Mouse (Mus musculus) testis, adult 2 months (tissue): ENCODE data around the gene E2f3. TPM values are rescaled to one million over a fixed set of nuclear protein-coding genes. Genes with fewer than 3 reads are reported as not detected.

ENCODE experiments used
- H3K27ac ChIP-seq: fragments of 200-500 bp; 2 replicates; pipeline ENCODE4 v1.5.1; 2012; ENCODE audit warnings: low read depth, low read length; ENCODE audit not compliant: control insufficient read depth, insufficient read depth
- H3K27me3 ChIP-seq: fragments of 200-500 bp; 2 replicates; pipeline ENCODE4 v1.6.1; 2012; ENCODE audit warnings: mild to moderate bottlenecking, low read length, moderate library complexity; ENCODE audit not compliant: control insufficient read depth, insufficient read depth
- H3K36me3 ChIP-seq: fragments of 200-500 bp; 2 replicates; pipeline ENCODE4 v1.6.1; 2012; ENCODE audit warnings: mild to moderate bottlenecking, low read length; ENCODE audit not compliant: control insufficient read depth, insufficient read depth
- H3K4me1 ChIP-seq: fragments of 200-500 bp; 2 replicates; pipeline ENCODE4 v1.6.1; 2012; ENCODE audit warnings: low read length; ENCODE audit not compliant: control insufficient read depth, insufficient read depth
- H3K4me3 ChIP-seq: fragments of 200-500 bp; 2 replicates; pipeline ENCODE4 v1.5.1; 2012; ENCODE audit warnings: low read depth, mild to moderate bottlenecking, low read length, moderate library complexity, mixed read lengths; ENCODE audit not compliant: control insufficient read depth
- CTCF ChIP-seq: fragments of 200-500 bp; IDR thresholded peaks from 2 replicates; pipeline ENCODE4 v1.5.1; 2012; ENCODE audit warnings: low read depth, mild to moderate bottlenecking, inconsistent platforms, low read length, moderate library complexity; ENCODE audit not compliant: control insufficient read depth, insufficient read depth, insufficient replicate concordance
- POLR2A ChIP-seq: fragments of 200-500 bp; IDR thresholded peaks from 2 replicates; pipeline ENCODE4 v1.6.1; 2012; ENCODE audit warnings: low read depth, mild to moderate bottlenecking, inconsistent platforms, low read length, moderate library complexity; ENCODE audit not compliant: control insufficient read depth
- polyA plus RNA-seq: library from polyadenylated mRNA; depleted of rRNA; stranded (reverse); fragments of >200 nt; gene quantifications from 2 replicates; pipeline ENCODE4 v1.2.3, GENCODE M21; 2012

E2f3 gene
- polyA plus RNA-seq, 1 experiment, result 1.1 TPM

DNA sequence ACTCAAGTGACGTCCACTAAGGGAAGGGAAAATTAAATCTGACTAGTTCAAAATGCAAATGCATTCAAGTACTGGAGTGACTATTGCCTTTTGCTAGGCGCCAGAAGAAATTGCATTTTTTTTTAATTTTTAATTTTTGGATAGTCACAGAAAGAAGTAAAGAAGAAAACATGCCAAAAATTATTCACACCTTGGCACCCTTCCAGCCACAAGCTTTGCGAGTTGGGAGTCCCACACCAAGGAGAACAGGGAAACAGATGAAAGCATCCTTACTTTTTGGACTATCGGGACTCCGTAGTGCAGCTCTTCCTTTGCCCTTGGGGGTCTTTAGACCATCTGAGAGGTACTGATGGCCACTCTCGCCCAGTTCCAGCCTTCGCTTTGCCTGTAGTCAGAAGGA is 66.0 kb downstream of the E2f3 start:
- TF ChIP-seq POLR2A (no peak), CTCF (no peak)
- H3K4me3 ChIP-seq, result no peak overlapping the region
- no peaks in the 10 kb centered on the region for H3K4me1 ChIP-seq
- H3K36me3 ChIP-seq, result no peaks in the 10 kb centered on the region
- H3K27me3 ChIP-seq, result no peaks in the 10 kb centered on the region
- no peak overlapping the region for H3K27ac ChIP-seq

- Histone ChIP-seq H3K4me1 (no peaks in the 10 kb centered on the region), H3K27ac (no peak overlapping the region), H3K27me3 (no peaks in the 10 kb centered on the region), H3K36me3 (no peaks in the 10 kb centered on the region), H3K4me3 (no peak overlapping the region)
- TF ChIP-seq POLR2A (no peak), CTCF (no peak)
Observed at GRCm38 (mm10) chr13:29916561-29916960, 69.3 kb downstream of the E2f3 start.

DNA sequence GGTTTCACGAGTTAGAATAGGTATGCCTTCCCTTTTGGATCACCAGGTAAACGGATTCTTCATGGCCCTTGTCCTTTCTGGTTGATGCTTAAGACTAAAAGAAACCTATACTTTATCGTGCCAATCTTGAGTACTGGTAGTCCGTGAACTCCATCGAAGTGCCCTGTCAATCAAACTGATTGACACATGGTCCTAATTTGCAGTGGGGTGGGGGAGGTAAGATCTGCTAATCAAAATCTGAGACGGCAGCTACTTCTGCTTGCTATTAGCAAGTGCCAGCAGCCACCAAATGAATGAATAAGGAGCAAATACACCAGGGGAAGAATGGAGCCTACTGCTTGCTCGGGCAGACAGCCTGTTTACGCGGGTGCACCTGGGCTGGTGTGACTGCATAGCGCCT is 72.3 kb downstream of the E2f3 start:
- Histone ChIP-seq H3K36me3 (no peaks in the 10 kb centered on the region), H3K4me3 (no peak overlapping the region), H3K27me3 (no peaks in the 10 kb centered on the region), H3K4me1 (no peaks in the 10 kb centered on the region), H3K27ac (no peak overlapping the region)
- no peak for TF ChIP-seq POLR2A
- no peak for TF ChIP-seq CTCF

- no peak overlapping the region for H3K27ac ChIP-seq
- TF ChIP-seq CTCF (no peak), POLR2A (no peak)
- H3K36me3 ChIP-seq, result no peaks in the 10 kb centered on the region
- H3K4me1 ChIP-seq, result no peaks in the 10 kb centered on the region
- no peak overlapping the region for H3K4me3 ChIP-seq
- no peaks in the 10 kb centered on the region for H3K27me3 ChIP-seq
Observed at GRCm38 (mm10) chr13:29913061-29913460, 72.8 kb downstream of the E2f3 start.

DNA sequence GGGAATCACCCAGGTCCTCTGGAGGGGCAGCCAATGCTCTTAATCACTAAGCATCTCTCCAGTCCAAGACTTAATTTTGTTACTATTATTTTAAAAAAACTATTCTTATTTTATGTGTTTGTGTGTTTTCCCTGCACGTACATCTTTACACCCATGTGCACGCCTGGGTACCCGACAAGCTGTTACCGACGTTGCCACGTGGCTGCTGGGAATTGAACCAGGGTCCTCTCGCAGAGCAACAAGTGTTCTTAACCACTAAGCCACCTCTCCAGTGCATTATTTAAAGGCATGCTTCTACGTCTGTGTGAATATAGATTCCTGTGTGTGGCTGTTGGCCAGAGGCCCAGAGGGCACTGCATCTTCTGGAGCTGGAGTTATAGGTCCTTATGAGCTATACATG is 73.6 kb downstream of the E2f3 start:
- Histone ChIP-seq H3K27ac (no peak overlapping the region), H3K36me3 (no peaks in the 10 kb centered on the region)

GRCm38 (mm10) chr13:29911141-29911540 is 74.7 kb downstream of the E2f3 start:
- H3K27ac ChIP-seq, result no peak overlapping the region
- H3K4me3 ChIP-seq, result no peak overlapping the region
- no peaks in the 10 kb centered on the region for H3K27me3 ChIP-seq
- TF ChIP-seq POLR2A, result no peak
- TF ChIP-seq CTCF, result no peak
- H3K4me1 ChIP-seq, result no peaks in the 10 kb centered on the region
- no peaks in the 10 kb centered on the region for H3K36me3 ChIP-seq

More for the DNA sequence above, 73.6 kb downstream of the E2f3 start:
- Histone ChIP-seq H3K4me3 (no peak overlapping the region), H3K27me3 (no peaks in the 10 kb centered on the region), H3K4me1 (no peaks in the 10 kb centered on the region)
- TF ChIP-seq POLR2A (no peak), CTCF (no peak)

DNA sequence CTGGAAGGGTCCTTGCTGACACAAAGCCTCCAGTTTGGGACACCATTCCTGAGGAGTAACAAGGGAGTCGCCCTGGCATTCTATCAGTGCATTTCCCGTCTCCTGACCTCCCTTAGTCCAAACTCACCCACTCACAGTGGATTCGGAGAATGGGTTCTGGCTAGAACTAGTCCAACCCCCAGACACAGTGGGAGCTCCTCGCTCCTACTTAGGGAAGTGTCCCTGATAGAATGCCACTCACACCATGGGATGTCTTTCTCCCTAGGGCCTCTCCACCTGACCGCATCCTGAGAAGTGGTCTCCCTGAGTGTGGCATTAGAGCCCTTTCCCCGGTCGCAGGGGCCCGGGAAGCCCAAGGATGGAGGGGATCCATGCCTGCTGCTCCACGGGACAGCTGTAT is 77.4 kb downstream of the E2f3 start:
- Histone ChIP-seq H3K27me3 (no peaks in the 10 kb centered on the region), H3K4me3 (no peak overlapping the region), H3K27ac (no peak overlapping the region), H3K4me1 (no peaks in the 10 kb centered on the region), H3K36me3 (no peaks in the 10 kb centered on the region)
- TF ChIP-seq CTCF (no peak), POLR2A (no peak)

DNA sequence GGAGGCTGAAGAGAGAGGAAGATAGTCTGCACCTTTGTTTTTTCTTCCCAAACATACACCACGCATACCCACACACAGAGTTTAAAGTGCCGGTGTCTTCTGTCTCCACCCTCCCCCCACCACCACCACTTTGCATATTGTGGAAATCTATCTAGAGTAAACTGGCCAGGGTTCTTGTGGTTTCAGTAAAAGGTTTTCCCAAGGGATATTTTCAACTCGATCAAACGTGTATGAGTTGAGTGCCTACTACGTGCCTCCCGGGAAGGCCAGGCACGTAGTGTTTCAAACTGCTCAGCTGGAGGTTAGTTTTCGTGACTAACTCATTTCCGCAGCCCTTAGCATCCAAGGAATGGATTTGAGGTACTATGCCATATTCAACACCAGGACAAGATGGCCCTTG is 77.9 kb downstream of the E2f3 start:
- TF ChIP-seq CTCF, result no peak
- no peak for TF ChIP-seq POLR2A
- Histone ChIP-seq H3K27ac (no peak overlapping the region), H3K36me3 (no peaks in the 10 kb centered on the region)

More for the DNA sequence above, 77.9 kb downstream of the E2f3 start:
- no peaks in the 10 kb centered on the region for H3K4me1 ChIP-seq
- H3K4me3 ChIP-seq, result no peak overlapping the region
- no peaks in the 10 kb centered on the region for H3K27me3 ChIP-seq
